Mouse (Mus musculus) right cerebral cortex, postnatal 4 days (tissue): Measurements from ENCODE around the gene Rgs19.

Experiments
- DNase-seq: peaks from one replicate; pipeline ENCODE4 v3.0.0-alpha.2; 2022

Gene Rgs19

DNA sequence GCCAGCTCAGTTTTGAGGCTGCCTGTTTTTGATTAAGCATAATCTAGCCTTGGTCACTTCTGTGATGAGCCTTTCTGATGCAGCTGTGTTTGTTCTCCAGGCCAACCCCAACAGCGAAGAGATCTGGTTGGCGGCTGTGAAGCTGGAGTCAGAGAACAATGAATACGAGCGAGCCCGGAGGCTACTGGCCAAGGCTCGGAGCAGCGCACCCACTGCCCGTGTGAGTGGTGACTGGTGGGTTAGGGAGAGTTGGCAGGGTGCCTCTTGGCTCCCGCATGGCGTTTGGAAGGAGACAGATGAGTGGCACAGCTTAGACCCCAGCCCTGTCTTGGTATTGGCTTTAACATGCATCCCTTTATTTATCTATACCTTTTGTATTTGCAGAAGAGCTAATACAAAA is 44.9 kb downstream of the Rgs19 start:
- DNase-seq, result no peak

DNA sequence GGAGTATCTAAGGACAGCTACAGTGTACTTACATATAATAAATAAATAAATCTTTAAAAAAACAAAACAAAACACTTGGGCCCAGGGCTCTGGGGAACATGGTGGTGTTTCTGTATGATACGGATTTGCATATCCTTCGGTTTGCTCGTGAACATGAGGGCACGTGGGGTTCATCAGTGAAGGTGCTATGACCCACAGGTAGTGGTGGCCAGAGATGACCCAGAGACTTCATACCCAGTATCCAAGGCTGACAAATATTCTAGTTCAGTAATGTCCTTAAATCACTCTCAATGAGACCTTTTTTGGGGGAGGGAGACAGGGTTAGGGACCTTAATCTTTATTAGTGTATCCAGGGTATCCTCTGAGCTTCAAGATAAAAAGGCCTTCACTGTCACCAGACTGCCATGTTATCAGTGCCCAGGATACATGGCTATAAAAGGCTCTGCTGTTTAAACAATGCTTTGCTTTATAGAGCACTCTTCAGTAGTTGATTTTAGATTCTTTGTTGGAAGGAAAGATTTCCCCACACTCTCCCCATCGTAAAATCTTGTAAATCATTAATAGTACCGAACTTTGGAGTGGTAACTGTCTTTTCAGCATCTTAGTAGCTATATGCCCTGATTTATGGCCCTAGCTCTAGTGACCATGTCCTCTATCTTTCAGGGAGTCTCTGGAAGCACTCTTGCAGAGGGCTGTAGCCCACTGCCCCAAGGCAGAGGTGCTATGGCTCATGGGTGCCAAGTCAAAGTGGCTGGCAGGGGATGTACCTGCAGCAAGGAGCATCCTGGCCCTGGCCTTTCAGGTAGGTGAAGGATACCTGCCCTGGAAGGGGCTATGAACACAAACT is 46.9 kb downstream of the Rgs19 start:
- no peak for DNase-seq

DNA sequence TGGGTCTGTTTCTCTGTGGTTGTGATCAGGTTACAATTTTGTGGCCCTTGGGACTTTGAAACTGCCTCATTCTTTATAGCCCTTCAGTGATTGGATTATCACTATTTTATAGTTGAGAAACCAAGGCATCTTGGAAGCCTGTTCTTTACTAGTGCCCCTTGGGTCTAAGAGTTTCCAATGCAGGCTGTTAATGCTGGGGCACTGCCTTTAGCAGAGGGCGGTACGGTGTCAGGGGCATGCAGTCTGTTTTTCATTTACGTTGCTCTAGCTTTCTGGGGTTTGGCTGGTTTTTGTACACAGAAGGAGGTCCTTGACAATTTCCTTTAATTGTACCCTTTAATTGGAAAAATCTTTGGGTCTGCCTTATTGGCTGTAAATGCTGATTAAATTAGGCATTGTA is 48.1 kb downstream of the Rgs19 start:
- no peak for DNase-seq

DNA sequence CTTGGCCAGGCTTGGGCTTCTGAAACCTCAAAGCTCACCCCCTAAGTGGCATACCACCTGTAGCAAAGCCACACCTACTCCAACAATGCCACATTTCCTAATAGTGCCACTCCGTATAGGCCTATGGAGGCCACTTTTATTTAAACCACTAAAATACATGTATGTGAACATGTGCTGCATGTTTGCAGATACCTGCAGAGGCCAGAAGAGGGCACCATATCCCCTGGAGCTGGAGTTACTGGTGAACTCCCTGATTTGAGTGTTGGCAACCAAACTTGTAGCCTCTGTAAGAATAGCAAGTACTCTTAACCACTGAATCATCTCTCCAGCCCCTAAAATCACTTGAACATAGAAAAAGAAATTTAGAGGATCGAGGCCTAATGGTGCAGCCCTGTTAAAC is 49.4 kb downstream of the Rgs19 start:
- DNase-seq, result no peak
